Mouse (Mus musculus): Measurements from ENCODE around the gene Zfx. TPM values are rescaled to one million over a fixed set of nuclear protein-coding genes. Genes with fewer than 3 reads are reported as not detected.

Gene Zfx
- polyA plus RNA-seq, 1 experiment from 2014 or later: 12.8 TPM

DNA sequence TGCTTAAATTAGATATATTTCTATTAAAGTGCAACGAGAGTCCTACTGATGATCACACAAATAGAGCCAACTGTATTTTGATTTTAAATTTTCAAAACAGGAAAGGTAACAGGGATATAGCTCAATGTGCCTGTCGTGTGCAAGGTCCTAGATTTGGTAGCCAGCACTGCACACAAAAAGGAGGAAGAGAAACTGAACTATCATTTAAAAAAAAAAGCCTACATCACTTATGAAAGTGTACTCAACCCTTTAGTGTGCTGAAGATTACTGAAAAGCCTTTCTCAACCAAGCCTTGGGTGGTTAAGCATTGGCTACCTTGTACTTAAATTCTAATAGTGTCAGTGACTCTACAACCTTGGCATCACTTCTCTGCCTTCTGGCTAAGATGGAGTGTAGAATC is 2.4 kb upstream of the Zfx start:
- H3K27ac ChIP-seq: no peak overlapping the region
- H3K4me3 ChIP-seq (replicated peaks): no peak overlapping the region
- no peak overlapping the region for H3K4me2 ChIP-seq
- H3K9me3 ChIP-seq (replicated peaks): no peaks in the 10 kb centered on the region
- H3K36me3 ChIP-seq: no peaks in the 10 kb centered on the region
- DNase-seq (no peak), ATAC-seq (ENCODE audit: low read depth) (no peak)
- H3K4me1 ChIP-seq (replicated peaks): no peaks in the 10 kb centered on the region
- WGBS (ENCODE audit: insufficient replicate concordance): 56% methylated on average over 2 of the region's 2 CpGs
- no peak overlapping the region for H3K9ac ChIP-seq
- peaks cover 43% of the 10 kb centered on the region; the same call in 1 of the 2 replicates for H3K27me3 ChIP-seq

- Histone ChIP-seq H3K27ac (peak overlapping the region; percentile 98), H3K36me3 (no peaks in the 10 kb centered on the region), H3K4me1 (replicated peaks) (peaks cover 16% of the 10 kb centered on the region), H3K27me3 (peaks cover 31% of the 10 kb centered on the region; the same call in 1 of the 2 replicates), H3K9me3 (replicated peaks) (no peaks in the 10 kb centered on the region), H3K4me3 (replicated peaks) (peak overlapping the region; percentile 74), H3K9ac (peak overlapping the region; percentile 90), H3K4me2 (peak overlapping the region; percentile 66)
- DNase-seq: no peak
- ATAC-seq (ENCODE audit: low read depth): peak; percentile 71
- 13% methylated on average over 47 of the region's 53 CpGs for WGBS (ENCODE audit: insufficient replicate concordance)
Measured at GRCm38 (mm10) chrX:94122709-94123058, 818 bp downstream of the Zfx start.

DNA sequence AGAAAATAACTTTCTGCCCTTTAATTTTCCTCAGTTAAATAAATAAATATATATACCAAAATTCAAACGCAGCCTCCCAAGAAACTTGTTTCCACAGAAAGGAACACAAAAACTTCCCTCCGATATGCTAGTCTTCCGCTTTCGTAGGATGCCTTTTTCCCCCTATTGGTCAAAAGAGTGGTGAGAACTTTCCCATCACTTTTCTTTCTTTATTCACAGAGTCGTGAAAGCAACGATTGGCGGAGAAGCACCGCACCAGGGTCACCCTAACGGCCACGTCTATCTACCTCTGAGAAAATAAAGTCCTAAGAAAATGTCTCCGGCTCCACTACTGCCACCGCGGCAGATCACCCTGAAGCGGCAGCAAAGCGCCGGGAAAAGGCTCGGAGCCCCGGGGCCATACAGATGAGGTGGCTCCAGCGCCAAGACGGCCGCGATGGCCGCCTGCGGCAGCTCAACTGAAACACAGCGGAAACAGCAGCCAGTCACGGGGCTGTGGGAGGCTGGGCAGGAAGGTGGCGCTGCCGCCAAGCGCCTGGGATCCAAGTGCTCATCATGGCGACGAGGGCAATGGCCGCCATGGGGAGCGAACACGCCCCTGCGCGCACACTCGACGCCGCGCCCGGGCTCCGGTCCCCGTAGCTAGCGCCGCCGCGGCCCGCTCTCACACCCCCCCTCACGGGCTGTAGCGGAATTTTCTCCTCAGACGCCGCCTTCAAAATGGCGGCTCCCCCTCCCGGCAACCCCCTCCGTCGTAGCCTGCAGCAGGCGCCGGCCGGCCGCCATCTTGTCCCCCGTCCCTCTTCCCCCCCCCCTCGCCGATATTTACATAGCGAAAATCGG is 1.4 kb downstream of the Zfx start:
- peak; percentile 77 for DNase-seq
- H3K27ac ChIP-seq: peak overlapping the region; percentile 98
- H3K9me3 ChIP-seq (replicated peaks): no peaks in the 10 kb centered on the region
- 12% methylated on average over 62 of the region's 65 CpGs for WGBS (ENCODE audit: insufficient replicate concordance)
- H3K4me2 ChIP-seq: peak overlapping the region; percentile 66
- peaks cover 25% of the 10 kb centered on the region; the same call in 1 of the 2 replicates for H3K27me3 ChIP-seq
- H3K9ac ChIP-seq: peak overlapping the region; percentile 90
- peaks cover 16% of the 10 kb centered on the region for H3K4me1 ChIP-seq (replicated peaks)
- peak overlapping the region; percentile 74 for H3K4me3 ChIP-seq (replicated peaks)
- H3K36me3 ChIP-seq: no peaks in the 10 kb centered on the region
- peak; percentile 85 for ATAC-seq (ENCODE audit: low read depth)

- Histone ChIP-seq H3K36me3 (no peaks in the 10 kb centered on the region), H3K27ac (peak overlapping the region; percentile 98), H3K9me3 (replicated peaks) (no peaks in the 10 kb centered on the region), H3K4me1 (replicated peaks) (peaks cover 16% of the 10 kb centered on the region), H3K9ac (peak overlapping the region; percentile 90), H3K4me2 (peak overlapping the region; percentile 66), H3K4me3 (replicated peaks) (peak overlapping the region; percentile 74), H3K27me3 (peaks cover 22% of the 10 kb centered on the region; the same call in 1 of the 2 replicates)
- no peak for ATAC-seq (ENCODE audit: low read depth)
- 17% methylated on average over 24 of the region's 24 CpGs for WGBS (ENCODE audit: insufficient replicate concordance)
- DNase-seq: peak; percentile 8
Measured at GRCm38 (mm10) chrX:94121161-94121856, 2.2 kb downstream of the Zfx start.

- H3K4me3 ChIP-seq (replicated peaks): no peak overlapping the region
- DNase-seq: no peak
- H3K4me2 ChIP-seq: no peak overlapping the region
- no peak for ATAC-seq (ENCODE audit: low read depth)
- peaks cover 11% of the 10 kb centered on the region; the same call in 1 of the 2 replicates for H3K27me3 ChIP-seq
- H3K36me3 ChIP-seq: no peaks in the 10 kb centered on the region
- H3K27ac ChIP-seq: no peak overlapping the region
- peaks cover 16% of the 10 kb centered on the region for H3K4me1 ChIP-seq (replicated peaks)
- no peak overlapping the region for H3K9ac ChIP-seq
- no peaks in the 10 kb centered on the region for H3K9me3 ChIP-seq (replicated peaks)
Measured at GRCm38 (mm10) chrX:94118350-94118749, 5.2 kb downstream of the Zfx start.

DNA sequence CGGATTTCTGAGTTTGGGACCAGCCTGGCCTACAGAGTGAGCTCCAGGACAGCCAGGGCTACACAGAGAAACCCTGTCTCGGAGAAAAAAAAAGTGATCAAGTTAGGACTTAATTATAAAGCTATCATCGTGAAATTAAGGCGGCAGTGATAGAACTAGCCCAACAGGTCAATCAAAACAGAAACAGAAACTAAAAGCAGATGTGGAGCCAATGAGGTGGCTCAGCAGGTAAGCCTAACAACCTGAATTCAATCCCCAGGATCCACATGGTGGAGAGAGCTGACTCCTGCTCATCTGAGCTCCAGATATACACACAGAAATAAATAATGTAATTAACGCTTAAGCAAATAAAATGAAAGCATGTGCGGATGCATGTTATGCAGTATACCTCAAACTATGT is 7.6 kb downstream of the Zfx start:
- no peak overlapping the region for H3K27ac ChIP-seq
- H3K4me1 ChIP-seq (replicated peaks): peaks cover 16% of the 10 kb centered on the region
- DNase-seq: no peak
- 73% methylated on average over 6 of the region's 6 CpGs for WGBS (ENCODE audit: insufficient replicate concordance)
- no peak overlapping the region for H3K4me2 ChIP-seq
- no peaks in the 10 kb centered on the region for H3K9me3 ChIP-seq (replicated peaks)
- peaks cover 6% of the 10 kb centered on the region; the same call in 1 of the 2 replicates for H3K27me3 ChIP-seq
- 0 out of 2 replicates have a peak, but pooled peaks cover 2% of the 10 kb centered on the region for H3K36me3 ChIP-seq
- no peak overlapping the region for H3K9ac ChIP-seq
- no peak overlapping the region for H3K4me3 ChIP-seq (replicated peaks)
- no peak for ATAC-seq (ENCODE audit: low read depth)

GRCm38 (mm10) chrX:94105964-94106363 is 17.5 kb downstream of the Zfx start:
- ATAC-seq (ENCODE audit: low read depth): no peak
- WGBS (ENCODE audit: insufficient replicate concordance): 46% methylated on average over 2 of the region's 2 CpGs

DNA sequence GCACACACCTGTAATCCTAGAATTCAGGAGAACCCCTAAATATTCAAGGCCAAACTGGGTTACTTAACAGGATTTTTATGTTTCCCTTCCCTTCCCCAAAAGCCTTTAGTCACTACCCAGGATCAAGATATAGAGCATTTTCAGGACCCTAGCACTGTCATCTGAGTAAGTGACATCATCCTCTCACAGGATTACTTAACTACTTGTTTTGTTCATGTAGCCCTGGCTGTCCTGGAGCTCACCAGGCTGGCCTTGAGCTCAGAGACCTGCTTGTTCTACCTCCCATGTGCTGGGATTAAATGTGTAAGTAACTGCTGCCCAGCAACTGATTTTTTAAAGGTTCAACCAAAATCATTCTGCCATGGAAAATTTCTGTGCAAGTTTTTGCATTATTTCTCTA is 20.6 kb downstream of the Zfx start:
- Histone ChIP-seq H3K4me1 (replicated peaks) (no peaks in the 10 kb centered on the region), H3K9me3 (replicated peaks) (no peaks in the 10 kb centered on the region), H3K9ac (no peak overlapping the region), H3K36me3 (peaks cover 16% of the 10 kb centered on the region), H3K4me3 (replicated peaks) (no peak overlapping the region), H3K27me3 (peaks cover 8% of the 10 kb centered on the region; the same call in 1 of the 2 replicates), H3K27ac (no peak overlapping the region), H3K4me2 (no peak overlapping the region)
- no peak for ATAC-seq (ENCODE audit: low read depth)
- DNase-seq: no peak

More at GRCm38 (mm10) chrX:94105964-94106363, 17.5 kb downstream of the Zfx start:
- Histone ChIP-seq H3K9me3 (replicated peaks) (no peaks in the 10 kb centered on the region), H3K27ac (no peak overlapping the region), H3K27me3 (peaks cover 8% of the 10 kb centered on the region; the same call in 1 of the 2 replicates), H3K4me1 (replicated peaks) (no peaks in the 10 kb centered on the region), H3K36me3 (0 out of 2 replicates have a peak, but pooled peaks cover 3% of the 10 kb centered on the region), H3K4me2 (no peak overlapping the region), H3K4me3 (replicated peaks) (no peak overlapping the region), H3K9ac (no peak overlapping the region)
- DNase-seq: no peak

- Histone ChIP-seq H3K4me2 (no peak overlapping the region), H3K9me3 (replicated peaks) (no peaks in the 10 kb centered on the region), H3K27me3 (peaks cover 8% of the 10 kb centered on the region; the same call in 1 of the 2 replicates), H3K4me3 (replicated peaks) (no peak overlapping the region), H3K36me3 (peaks cover 30% of the 10 kb centered on the region), H3K27ac (no peak overlapping the region), H3K4me1 (replicated peaks) (no peaks in the 10 kb centered on the region), H3K9ac (no peak overlapping the region)
- no peak for ATAC-seq (ENCODE audit: low read depth)
- no peak for DNase-seq
- 74% methylated on average over 1 of the region's 1 CpGs for WGBS (ENCODE audit: insufficient replicate concordance)
Measured at GRCm38 (mm10) chrX:94100561-94100960, 22.9 kb downstream of the Zfx start.

DNA sequence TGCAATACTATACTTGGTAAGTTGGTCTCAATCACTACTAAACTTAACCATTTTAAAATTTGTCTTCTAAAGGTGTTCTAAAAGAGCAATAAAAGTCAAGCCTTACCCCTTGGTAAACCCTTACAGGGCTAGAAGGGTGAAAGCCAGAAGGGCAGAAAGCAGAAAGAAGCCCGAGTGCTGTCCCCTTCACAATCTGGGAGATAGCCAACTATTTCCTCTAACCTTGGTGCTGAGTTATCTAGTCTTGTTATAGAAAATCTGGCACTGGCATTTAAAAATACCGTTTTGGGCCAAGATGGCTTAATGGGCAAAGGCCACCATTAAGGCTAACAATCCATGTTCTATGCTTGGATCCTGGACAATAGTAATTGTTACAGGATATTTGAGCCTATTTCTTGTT is 32.5 kb downstream of the Zfx start:
- H3K36me3 ChIP-seq: 0 out of 2 replicates have a peak, but pooled peaks cover 7% of the 10 kb centered on the region
- H3K27ac ChIP-seq: no peak overlapping the region
- ATAC-seq (ENCODE audit: low read depth) (no peak), DNase-seq (no peak)
- H3K4me1 ChIP-seq (replicated peaks): no peaks in the 10 kb centered on the region
- no peaks in the 10 kb centered on the region for H3K27me3 ChIP-seq
- H3K9ac ChIP-seq: no peak overlapping the region
- WGBS (ENCODE audit: insufficient replicate concordance): 69% methylated on average over 2 of the region's 2 CpGs
- no peak overlapping the region for H3K4me3 ChIP-seq (replicated peaks)
- H3K9me3 ChIP-seq (replicated peaks): no peaks in the 10 kb centered on the region
- no peak overlapping the region for H3K4me2 ChIP-seq

GRCm38 (mm10) chrX:94061246-94061645 is 62.3 kb downstream of the Zfx start:
- no peak for ATAC-seq (ENCODE audit: low read depth)
- Histone ChIP-seq H3K9ac (no peak overlapping the region), H3K4me2 (no peak overlapping the region), H3K9me3 (replicated peaks) (no peaks in the 10 kb centered on the region), H3K4me1 (replicated peaks) (no peaks in the 10 kb centered on the region), H3K27ac (no peak overlapping the region), H3K36me3 (no peaks in the 10 kb centered on the region), H3K4me3 (replicated peaks) (no peak overlapping the region), H3K27me3 (peaks cover 23% of the 10 kb centered on the region; the same call in 1 of the 2 replicates)
- 45% methylated on average over 6 of the region's 6 CpGs for WGBS (ENCODE audit: insufficient replicate concordance)
- DNase-seq: no peak

Data from liver, embryonic 13.5 days (tissue).